Mouse (Mus musculus): ENCODE data around the gene Lars2.

Gene Lars2

DNA sequence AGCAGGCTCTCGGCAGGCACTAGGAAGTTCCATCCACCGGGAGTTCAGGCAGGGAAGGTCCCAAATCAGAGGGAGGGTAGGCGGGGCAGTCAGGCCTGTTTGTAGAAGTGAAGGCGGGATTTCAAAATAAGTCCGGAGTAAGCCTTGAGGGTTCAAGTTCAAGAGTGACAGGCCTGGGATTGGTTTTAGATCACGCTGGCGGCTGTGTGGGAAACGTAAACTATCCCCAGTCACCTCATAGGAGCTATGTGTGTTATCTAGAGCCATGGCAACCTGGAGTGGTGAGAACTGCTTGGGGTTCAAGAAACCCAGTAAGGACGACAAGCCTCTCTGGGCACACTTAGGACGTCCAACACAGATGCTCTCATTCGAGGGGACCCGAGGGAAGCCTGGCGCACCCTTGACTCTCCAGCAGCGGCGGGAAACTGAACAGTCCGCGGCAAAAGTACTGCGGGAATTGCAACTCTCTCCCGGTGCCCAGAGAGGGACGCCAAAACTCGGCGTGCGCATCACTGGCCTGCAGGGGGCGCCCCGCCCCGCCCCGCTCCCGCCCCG lies 111.4 kb downstream of the Lars2 start:
- DNase-seq (ENCODE audit: low spot score), result peak; percentile 79

DNA sequence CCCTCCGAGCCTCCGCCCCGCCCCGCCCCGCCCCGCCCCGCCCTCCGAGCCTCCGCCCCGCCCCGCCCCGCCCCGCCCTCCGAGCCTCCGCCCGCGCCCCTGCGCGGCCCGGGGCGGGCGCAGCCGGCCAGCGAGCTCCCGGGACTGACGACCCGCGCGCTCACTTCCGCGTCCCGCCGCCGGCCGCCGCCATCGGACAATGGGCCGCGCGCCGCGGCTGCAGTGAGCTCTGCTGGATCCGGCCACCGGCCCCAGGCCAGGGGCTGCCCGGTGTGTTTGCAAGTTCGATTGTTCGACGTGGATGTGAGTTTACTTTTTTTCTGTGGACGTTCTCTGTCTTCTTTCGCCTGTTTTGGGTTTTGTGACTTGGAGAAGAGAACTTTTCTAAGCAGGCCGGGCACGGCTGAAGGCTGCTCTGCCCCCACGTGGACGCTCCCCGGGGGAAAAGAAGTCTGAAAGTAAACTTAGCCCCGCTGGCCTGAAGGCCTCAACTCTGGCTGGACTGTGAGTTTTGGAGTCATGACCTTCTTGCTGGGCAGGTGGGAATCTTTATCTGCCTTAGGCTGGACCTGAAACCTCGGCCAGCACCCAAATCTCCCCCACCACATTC lies 112.0 kb downstream of the Lars2 start, which contains the start of gene Limd1:
Limd1 (plus strand) TSS at position 121 of the 610 bp plus-strand sequence.
- DNase-seq (ENCODE audit: low spot score), result peak; percentile 78

DNA sequence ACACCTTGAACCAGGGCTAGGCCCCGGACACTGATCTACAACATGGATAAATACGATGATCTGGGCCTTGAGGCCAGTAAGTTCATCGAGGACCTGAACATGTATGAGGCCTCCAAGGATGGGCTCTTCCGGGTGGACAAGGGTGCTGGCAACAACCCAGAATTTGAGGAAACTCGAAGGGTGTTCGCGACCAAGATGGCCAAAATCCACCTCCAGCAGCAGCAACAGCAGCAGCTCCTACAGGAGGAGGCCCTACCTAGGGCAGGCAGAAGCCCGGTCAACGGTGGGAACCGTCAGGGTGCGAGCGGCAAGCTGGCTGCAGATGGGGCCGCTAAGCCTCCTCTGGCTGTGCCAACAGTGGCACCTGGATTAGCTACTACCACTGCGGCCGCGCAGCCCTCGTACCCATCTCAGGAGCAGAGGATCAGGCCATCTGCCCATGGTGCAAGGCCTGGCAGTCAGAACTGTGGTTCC lies 112.5 kb downstream of the Lars2 start:
- peak; percentile 53 for DNase-seq (ENCODE audit: low spot score)

DNA sequence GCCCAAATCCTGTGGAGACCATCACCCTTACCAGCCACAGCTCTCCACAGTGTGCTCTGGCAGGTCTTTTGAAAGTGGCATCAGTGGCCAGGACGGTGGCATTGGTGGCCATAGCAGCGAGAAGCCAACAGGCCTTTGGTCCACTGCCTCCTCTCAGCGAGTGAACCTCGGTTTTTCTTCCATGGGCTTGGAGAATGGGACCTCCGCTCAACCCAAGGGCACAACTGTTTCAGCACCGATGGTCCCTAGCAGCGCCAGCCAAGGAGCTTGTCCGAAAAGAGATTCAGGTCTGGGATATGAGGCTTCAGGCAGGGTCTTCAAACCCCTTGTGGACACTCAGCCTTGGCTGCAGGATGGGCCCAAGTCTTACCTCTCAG lies 113.1 kb downstream of the Lars2 start:
- no peak for DNase-seq (ENCODE audit: low spot score)

DNA sequence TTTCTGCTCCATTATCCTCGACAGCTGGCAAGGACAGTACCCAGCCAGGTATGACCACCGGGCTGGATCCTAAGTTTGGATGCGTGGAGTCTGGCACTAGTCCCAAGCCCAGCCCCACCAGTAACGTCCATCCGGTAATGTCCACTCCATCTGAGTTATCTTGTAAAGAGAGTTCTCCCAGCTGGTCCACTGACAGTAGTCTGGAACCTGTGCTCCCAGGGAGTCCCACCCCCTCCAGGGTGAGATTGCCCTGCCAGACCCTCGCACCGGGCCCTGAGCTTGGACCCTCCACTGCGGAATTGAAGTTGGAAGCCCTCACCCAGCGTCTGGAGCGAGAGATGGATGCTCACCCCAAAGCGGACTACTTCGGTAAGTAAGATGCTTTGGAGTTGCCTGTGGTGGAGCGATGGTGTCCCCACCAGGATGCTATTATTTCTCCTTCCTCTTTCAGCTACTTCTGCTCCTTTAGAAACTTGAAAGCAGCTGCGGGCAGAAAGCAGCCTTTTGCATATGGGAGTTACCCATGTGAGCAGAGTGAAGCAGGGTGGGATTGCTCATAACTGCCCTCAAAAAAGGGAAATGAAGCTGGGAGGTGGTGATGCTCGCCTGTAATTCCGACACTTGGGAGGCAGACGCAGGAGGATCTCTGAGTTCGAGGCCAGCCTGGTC lies 113.7 kb downstream of the Lars2 start:
- DNase-seq (ENCODE audit: low spot score), result no peak

DNA sequence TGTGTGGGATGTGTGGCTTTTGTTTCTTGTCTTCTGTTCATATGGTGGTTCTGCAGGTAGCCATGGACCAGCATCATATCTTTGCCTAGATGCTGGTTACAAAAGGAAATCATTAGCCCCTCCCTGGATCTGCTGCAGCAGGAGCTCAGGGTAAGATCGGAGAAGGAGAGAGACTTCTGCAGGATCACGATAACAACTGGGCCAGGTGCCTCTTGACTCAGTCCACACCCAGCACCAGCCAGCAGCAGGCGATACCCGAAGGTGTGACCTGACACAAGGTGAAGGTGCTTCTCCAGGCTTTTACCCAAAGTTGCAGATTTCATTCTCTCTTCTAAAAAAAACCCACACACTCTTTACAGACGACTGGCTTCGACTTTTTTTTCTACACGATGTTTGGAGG lies 114.4 kb downstream of the Lars2 start:
- no peak for DNase-seq (ENCODE audit: low spot score)

DNA sequence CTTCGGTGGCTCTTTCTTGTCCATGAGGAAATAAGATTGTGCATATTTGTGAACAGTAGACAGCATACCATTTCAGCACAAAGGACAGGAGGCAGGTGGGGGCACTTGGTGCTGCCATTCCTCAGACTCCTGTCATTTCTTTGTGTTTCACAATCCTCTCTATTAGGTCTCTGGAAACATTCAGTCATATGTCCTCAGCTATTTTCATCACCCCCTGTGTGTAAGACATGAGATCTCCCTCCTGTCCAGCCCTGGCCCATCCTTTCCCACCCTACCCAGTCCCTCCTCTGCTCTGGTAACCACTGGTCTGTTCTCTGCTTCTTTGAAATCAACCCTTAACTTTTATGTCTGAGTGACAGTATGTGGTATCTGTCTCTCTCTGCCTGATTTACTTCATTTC lies 116.9 kb downstream of the Lars2 start:
- no peak for DNase-seq (ENCODE audit: low spot score)

DNA sequence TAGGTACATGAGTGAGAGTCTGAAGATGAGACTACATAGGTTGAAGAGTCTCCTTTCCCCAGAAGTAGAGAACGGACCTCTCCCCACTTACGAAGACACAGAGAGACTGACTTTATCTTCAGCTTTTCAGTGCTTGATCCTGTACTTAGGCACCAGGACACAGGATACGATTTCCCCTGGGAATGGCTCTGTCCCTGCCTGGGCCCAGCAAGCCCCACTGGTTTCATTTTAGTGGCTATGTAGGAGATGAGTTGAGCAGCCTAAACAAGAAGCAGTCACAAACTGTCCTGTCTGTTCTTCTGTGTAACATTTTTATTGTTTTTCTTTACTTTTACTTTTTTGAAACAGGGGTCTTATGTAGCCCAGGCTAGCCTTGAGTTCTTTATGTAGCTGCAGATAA lies 118.1 kb downstream of the Lars2 start:
- DNase-seq (ENCODE audit: low spot score), result no peak

DNA sequence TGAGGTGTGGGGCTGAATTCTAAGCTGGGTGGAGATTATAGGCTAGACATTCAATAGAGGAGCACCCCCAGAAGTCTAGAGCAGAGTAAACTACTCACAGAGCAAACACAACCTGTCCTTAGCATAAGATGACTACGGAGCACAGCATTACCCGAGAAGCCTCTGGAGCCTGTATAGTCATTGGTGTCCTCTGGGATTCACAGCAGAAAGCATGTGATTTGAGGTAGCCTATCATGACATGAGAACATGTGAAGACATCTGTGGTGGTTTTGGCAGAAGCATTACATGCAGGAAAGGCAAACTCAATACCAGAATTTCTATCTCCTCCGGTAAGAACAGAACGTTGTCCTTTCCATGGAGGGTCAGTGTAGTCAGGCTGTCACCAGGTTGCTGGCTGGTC lies 118.8 kb downstream of the Lars2 start:
- DNase-seq (ENCODE audit: low spot score), result no peak

DNA sequence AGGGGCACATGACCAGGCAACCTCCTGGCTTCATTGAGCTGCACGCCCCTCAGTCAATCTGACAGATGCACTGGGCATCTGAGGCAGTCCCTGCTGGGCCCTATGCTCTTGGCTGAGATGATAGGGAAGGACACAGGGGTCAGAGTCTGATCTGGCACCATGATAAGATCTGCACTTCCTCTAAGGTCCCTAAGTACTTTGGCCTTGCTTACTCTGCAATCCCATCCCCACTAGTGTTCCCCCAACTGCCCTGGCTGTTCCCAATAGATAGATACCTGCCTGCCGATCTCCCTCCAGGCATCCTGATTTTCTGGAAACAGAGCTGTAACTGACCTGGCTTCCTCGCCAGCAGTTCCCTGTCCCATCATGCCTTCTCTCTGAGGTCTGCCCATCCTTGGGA lies 119.9 kb downstream of the Lars2 start:
- DNase-seq (ENCODE audit: low spot score), result no peak

DNA sequence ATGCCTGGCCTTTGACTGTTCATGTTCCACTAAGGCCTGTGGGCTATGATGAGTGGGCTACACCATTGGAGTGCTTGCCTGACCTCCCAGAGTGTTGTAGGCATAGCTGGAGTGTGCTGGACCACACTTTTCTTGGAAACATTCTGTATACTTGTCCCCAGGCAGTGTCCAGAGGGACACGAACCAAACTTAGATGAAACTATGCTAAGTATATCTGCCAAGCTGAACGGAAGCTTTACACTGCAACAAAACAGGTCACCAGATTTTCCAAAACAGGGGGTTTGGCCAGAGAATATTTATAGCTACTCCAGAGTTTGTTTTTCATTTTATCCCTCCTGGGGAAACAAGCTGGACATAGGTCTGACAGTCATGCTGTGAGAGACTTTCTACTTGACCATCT lies 122.3 kb downstream of the Lars2 start:
- DNase-seq (ENCODE audit: low spot score), result no peak

DNA sequence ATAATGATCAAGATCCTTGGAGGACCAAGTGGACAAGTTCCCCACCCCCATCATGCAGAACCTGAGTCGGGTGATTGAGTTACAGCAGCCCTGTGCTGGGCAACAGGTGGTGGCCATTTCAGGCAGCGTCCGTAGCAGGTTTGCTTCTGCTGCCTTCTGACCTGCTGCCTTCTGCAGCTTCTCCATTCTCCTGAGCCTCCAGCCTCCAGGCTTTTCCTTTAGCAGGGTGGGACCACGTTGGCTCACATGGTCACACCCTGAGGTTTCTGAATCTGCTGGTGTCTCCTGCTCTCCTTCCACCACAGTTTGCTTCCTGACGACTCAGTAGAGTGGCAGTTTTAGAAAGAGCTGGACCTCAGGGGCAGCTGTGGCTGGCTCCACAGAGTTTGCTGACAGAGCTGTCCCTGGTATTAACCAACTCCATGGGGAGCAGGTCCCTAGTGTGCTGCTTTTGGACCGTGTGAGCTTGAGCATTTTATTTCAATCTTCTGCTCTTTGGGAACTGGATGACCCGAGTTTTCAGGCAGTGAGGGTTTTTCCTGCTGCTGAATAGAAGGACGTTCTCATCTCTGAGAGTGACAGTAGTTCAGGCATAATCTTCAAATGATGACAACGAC lies 123.1 kb downstream of the Lars2 start:
- DNase-seq (ENCODE audit: low spot score), result no peak

DNA sequence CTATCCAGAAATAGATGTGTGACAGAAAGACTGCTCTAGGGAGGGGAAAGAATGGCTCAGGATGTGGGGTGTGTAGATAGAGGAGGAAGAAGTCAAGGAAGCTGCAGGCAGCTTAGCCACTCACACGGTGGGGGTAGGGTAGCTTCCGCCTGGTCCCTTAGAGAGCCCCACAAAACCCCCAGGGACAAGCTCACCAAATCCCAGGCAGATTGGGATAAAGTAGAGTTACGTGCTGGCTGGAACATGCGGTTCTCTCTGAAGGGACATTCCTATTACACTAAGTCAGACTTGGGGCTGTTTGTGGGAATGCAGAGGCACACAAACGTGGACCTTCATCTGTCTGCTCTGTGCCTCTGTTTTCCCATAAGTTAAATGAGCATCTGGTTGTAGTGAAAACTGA lies 124.2 kb downstream of the Lars2 start:
- no peak for DNase-seq (ENCODE audit: low spot score)

DNA sequence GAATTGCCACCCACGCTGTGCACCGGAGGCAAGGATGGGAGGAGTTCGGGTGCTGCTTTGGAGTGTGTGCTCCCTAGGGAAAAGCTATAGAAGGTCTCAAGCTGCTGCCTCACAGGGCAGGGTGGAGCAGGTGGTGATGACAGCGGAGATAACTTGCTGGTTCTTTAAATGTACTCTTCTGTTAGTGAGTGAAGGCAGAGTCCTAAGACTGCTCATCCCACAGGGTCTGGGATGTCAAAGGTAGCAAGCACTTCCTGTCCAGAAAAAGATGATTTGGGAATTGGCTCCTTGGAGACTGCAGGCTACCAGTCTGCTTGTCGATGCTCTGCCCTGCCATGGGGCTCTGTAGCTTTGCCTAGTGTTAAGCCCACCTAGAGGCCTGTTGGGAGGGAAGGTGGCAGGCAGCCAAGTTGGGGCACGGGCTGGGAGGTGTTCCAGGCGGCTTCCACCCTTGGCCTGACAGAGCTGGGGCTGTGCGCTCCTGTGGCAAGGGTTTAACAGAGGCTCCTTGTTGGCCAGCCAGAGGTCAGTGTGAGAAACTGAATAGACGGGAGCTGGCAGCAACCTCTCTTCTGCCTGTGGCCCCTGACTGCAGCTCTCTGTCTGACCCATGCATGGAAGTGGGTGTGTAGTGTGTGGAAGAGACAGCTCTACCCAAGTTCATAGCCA lies 125.3 kb downstream of the Lars2 start:
- DNase-seq (ENCODE audit: low spot score), result peak; percentile 65

DNA sequence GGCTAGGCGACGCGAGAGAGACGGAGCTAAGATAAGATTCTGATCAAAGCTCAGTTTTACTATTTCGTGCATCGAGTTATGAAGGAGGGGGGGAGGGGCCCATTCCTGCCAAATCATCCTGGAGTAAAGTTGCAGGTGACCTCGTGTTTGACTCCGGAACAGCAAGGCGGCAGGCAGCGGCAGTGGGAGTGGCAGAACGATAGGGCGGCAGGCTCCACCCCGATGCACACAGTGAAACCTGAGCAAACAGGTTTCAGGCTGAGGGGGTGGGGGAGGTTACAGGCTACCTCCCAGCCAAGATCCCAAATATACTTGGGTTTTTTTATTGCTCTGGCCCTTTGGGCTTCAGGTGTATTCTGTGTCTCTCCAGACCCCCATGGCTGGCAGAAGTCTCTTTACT lies 129.9 kb downstream of the Lars2 start:
- DNase-seq (ENCODE audit: low spot score), result no peak

DNA sequence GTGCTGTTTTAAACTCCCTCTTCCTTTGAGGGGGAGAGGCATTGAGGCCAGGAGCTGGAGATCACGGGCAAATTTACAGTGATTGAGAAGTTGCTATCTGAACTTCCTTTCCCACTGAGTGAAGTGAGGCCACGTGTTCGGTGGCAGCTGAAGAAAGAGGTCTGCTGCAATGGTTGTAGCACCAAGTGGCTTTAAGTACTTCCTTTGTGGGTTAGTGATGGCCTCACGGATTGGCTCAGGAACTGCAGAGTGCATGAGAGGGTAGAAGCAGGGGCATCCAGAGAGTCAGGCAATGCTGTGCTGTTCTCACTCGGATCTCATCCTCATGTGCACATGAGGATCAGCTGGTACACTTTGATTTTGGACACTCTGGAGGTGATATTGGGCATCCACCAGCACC lies 131.2 kb downstream of the Lars2 start:
- DNase-seq (ENCODE audit: low spot score), result no peak

DNA sequence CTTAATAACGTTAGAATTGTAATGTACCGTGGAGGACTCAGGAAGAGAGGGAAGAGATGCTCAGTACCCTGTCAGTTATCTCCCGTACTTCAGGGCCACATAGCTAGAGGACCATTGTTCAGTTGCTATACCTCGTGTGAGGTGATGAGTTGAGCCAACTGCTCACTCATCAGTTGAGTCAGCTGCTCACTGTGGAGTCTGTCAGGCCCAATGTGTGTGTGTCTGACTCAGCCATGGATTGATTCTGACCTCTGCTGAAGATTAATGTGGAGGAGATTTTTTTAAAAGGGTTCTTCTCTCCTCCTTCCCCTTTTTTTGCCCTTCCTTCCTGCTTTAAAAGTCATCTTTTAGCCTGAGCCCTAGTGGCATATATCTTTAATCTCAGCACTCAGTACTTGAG lies 133.8 kb downstream of the Lars2 start:
- DNase-seq (ENCODE audit: low spot score), result no peak

DNA sequence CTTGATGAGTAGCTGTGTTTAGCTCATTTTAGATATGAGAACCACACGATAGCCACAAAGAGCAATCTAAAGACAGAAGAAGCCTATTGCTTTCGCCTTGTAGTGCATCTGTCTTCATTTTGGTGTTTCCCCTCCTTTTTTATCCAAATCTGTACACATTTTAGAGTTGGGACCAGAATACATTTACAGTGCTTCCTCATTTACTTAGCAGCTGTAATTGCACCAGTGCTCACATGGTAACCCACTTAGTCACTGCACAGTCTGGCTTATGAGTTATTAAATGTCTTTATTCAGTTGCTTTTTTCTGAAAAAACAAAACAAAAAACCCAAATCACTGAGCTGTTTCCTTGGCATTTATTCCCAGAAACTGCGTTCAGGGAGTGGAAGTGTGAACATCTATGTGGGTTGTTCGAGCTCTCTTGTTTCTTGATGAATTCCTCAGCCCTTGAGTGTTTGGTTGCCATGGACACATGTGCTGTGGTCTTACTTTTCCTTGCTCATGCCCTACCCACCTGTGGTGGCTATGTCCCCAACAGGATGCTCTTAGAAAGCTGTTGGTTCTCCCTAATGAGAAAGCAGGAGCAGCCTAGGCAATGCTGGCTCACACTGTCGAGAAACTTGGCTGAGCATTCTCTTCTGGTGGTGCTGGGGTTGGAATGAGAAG lies 136.6 kb downstream of the Lars2 start:
- DNase-seq (ENCODE audit: low spot score), result no peak

DNA sequence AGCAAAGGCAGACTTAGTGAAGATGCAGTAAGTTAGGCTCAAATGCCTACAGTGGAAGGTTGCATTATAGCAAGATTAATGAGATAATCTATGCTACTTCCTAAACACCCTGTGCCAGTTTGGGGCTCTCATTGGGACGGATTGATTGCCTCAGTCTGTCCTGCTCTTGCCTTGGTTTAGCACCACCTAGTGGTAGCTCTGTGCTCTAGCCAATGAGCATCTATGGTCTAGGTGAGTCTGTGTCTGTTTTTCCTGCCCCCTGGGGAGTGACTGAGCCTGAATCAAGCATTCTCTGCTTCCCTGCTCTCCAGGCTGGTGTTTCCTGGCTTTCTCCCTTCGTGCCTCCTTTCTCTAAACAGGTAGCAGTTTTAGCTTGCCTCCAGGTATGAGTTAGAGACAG lies 137.6 kb downstream of the Lars2 start:
- DNase-seq (ENCODE audit: low spot score), result peak; percentile 55

DNA sequence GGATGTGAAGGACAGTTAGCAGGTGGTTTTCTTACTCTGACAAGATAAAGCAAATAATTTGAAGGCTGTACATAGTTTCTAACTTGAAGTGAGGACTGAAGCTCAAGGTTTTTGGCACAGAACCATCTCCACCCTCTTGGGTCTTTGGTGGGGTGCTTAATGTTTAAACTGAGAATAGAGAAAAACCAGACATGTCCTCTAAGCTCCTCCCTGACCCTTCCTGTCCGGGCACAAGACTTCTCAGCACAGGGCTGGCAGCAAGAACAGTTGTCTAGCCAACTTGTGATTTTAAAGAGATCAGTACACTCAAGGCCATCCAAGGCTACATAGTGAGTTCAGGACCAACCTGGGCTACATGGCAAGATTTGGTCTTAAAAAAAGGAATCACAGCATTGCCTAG lies 138.9 kb downstream of the Lars2 start:
- DNase-seq (ENCODE audit: low spot score), result no peak

DNA sequence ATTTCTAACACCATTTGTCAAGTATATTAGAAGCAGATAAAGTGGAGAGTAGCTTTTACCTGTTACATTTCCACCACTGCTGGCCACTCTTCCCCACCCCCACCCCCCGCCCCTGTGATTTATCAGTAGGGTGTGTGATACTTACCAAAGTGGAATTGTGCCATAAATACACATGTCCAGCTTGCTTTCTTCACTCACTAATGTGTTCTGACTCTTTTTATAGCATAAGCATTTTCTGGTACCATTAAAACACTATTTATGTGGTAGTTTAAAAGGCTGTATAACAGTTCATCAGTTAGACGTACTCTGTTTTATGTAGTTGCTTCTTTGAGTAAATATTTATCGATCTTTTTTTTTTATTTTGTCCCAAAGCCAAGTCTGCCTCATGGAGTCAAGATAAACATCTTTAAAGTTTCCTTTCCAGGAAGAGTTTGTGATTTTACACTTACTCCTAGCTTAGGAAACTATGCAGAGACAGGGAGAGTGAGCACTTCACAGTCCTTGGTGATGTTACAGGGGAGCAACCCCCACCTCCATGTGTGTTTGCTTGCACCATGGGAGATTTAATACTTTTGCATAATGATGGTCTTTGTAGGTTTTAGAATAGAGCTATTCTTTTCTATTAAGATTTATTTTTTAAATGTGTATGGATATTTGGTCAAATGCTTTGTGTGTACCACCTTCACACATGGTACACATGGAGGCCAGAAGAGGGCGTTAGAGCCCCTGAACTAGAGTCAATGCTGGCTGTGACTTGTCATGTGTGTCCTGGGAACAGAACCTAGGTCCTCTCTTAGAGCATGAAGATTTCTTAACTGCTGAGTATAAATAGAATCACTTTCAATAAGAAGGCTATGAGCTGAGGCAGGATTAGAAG lies 139.8 kb downstream of the Lars2 start:
- no peak for DNase-seq (ENCODE audit: low spot score)

Data from testis, postnatal 10 days (tissue).